Mouse (Mus musculus) kidney, adult 2 months (tissue): ENCODE measurements around the gene Wdr72.

ENCODE experiments used
- CTCF ChIP-seq: fragments of 200-500 bp; conservative IDR thresholded peaks from 2 replicates; pipeline ENCODE4 v1.5.1; 2011; ENCODE audit warnings: low read depth, mild to moderate bottlenecking, control low read depth, low read length, moderate library complexity, mixed read lengths; ENCODE audit not compliant: insufficient read depth, insufficient read length
- POLR2A ChIP-seq: fragments of 200-500 bp; IDR thresholded peaks from one replicate; pipeline ENCODE4 v1.6.1; 2011; ENCODE audit warnings: low read depth, low read length, control low read depth

DNA sequence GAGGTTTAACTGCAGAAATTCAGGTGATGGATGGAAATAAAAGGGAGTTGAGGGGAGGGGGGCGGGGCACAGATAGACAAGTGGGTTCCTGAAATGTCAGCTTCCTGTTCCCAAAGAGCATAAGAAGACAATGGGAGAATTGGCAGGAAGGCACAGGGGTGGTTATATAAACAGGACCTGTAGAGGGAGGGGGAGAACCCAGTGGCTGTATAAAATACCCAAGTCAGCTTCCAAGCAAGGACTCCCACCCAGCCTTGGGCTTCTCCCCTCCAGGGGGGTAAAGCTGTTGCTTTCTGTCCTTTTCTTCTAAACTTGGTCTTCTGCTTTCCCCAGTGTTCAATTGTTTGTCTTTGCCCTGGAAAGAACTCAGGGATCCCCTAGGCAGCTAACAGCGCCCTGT lies 55.5 kb downstream of the Wdr72 start:
- TF ChIP-seq CTCF (no peak), POLR2A (no peak)
